Mouse (Mus musculus): ENCODE measurements around the gene Napa.

DNA sequence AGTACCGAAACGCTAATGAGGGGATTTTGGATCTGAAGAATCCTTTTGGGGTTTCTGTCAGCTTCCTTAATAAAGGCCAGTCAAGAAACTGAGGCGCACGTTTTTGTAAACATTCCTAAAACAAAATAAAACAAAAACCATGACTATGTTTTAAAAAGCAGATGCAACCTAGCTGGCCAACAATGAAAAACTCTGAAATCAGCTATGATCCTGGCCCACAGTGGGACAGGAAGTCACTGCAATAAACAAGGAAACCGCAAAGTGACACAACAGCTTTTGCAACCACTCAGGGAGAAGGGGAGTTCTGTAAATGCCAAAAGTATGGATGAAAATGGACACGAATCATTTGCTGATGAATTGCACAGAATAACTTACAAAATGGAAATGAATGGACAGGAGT, 45.2 kb upstream of the Napa start:
- TF ChIP-seq CTCF (IDR thresholded peaks at IDR 0.05; ENCODE audit: control insufficient read depth, insufficient read depth, insufficient replicate concordance, low read depth, low read length): no peak
- TF ChIP-seq POLR2A (IDR thresholded peaks at IDR 0.05; ENCODE audit: control insufficient read depth, low read depth, low read length): no peak

Measured in testis, adult 2 months (tissue).